Mouse (Mus musculus): ENCODE measurements around the gene Kif9. TPM values are rescaled to one million over a fixed set of nuclear protein-coding genes. Genes with fewer than 3 reads are reported as not detected.
A peak's percentile ranks its signal among the peaks of the same experiment; 100 is the strongest.

Kif9 gene
- polyA plus RNA-seq, 1 experiment from 2014 or later, result 0.86 TPM

GRCm38 (mm10) chr9:110530650-110531049 lies 53.9 kb downstream of the Kif9 start:
- H3K9ac ChIP-seq, result no peak overlapping the region
- no peak overlapping the region for H3K27ac ChIP-seq (ENCODE audit: poor library complexity, severe bottlenecking)
- no peak overlapping the region for H3K4me3 ChIP-seq
- WGBS, result 70% methylated on average over 3 of the region's 3 CpGs
- no peaks in the 10 kb centered on the region for H3K9me3 ChIP-seq (replicated peaks)
- no peak overlapping the region for H3K4me2 ChIP-seq
- no peak for ATAC-seq (ENCODE audit: insufficient number of reproducible peaks, low FRiP score)
- H3K4me1 ChIP-seq (replicated peaks), result peaks cover 22% of the 10 kb centered on the region
- no peaks in the 10 kb centered on the region for H3K36me3 ChIP-seq
- H3K27me3 ChIP-seq (replicated peaks), result no peaks in the 10 kb centered on the region

DNA sequence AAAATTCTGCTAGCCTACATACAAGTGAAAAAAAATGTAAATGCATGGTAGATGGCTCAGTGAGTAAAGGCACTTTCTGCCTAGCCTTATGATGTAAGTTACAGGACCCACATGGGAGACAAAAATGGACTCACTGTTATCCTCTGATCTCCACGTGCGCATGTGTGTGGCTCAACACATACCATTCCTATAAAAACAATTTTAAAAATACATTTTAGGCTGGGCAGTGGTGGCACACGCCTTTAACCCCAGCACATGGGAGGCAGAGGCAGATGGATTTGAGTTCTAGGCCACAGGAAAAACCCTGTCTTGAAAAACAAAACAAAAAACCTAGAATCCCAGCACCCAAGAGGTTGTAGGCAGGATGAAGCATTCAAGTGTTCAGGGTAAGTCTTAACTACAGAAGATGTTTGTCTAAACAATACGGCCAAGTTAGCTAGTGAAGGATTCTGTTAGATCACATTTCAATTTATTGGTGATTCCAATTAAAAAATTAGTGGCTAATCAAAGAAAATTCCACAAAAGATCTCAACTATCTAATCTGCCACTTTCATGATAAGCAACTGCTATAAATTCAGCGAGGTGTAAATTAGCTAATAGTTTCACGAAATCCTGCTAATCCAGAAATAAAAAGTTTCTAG lies 54.5 kb downstream of the Kif9 start:
- WGBS, result 27% methylated on average over 6 of the region's 6 CpGs
- Histone ChIP-seq H3K36me3 (no peaks in the 10 kb centered on the region; the same call in 1 of the 2 replicates), H3K4me2 (peak overlapping the region; percentile 74), H3K27ac (ENCODE audit: poor library complexity, severe bottlenecking) (peak overlapping the region; percentile 99), H3K27me3 (replicated peaks) (no peaks in the 10 kb centered on the region), H3K9me3 (replicated peaks) (no peaks in the 10 kb centered on the region), H3K4me3 (peak overlapping the region; percentile 80), H3K9ac (no peak overlapping the region), H3K4me1 (replicated peaks) (peaks cover 22% of the 10 kb centered on the region)
- ATAC-seq (ENCODE audit: insufficient number of reproducible peaks, low FRiP score), result no peak

DNA sequence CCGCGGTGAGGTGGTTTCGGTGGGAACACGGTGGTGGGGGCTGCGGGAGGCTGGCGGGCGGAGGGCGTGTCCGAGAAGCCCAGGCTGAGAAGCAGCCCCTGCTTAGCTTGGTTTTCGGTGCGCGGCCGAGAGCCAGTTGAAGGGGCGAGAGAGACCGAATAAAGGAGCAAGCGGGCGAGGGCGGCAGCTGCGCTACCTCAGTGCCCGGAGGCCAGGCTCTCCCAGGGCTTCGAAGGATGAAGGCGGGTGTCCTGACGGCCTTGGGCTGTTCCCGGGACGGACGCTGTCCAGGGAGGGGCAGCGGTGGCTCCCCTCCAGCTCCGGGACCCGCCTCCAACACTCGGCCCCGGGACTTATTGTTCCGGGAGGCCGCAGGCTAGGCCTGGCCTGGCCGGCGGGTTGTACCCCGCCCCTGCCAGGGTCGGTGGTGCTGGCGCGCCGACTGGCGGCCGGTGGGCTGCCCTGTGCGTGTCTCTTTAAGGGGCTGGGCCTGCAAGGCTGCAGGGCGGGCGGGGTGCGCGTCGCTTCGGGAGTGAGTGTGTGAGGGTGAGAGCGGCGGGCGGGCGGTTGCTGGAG lies 55.2 kb downstream of the Kif9 start:
- H3K27me3 ChIP-seq (replicated peaks), result no peaks in the 10 kb centered on the region
- peak overlapping the region; percentile 74 for H3K4me2 ChIP-seq
- peak overlapping the region; percentile 99 for H3K27ac ChIP-seq (ENCODE audit: poor library complexity, severe bottlenecking)
- under 1% methylated on average over 48 of the region's 53 CpGs for WGBS
- peak; percentile 98 for ATAC-seq (ENCODE audit: insufficient number of reproducible peaks, low FRiP score)
- peak overlapping the region; percentile 95 for H3K9ac ChIP-seq
- H3K4me1 ChIP-seq (replicated peaks), result peaks cover 22% of the 10 kb centered on the region
- no peaks in the 10 kb centered on the region for H3K9me3 ChIP-seq (replicated peaks)
- peak overlapping the region; percentile 80 for H3K4me3 ChIP-seq
- H3K36me3 ChIP-seq, result no peaks in the 10 kb centered on the region; the same call in 1 of the 2 replicates

- Histone ChIP-seq H3K36me3 (no peaks in the 10 kb centered on the region; the same call in 1 of the 2 replicates), H3K27me3 (replicated peaks) (no peaks in the 10 kb centered on the region), H3K9me3 (replicated peaks) (no peaks in the 10 kb centered on the region), H3K4me3 (peak within 1 kb of the TSS; percentile 80), H3K4me1 (replicated peaks) (peaks cover 22% of the 10 kb centered on the region), H3K4me2 (peak within 1 kb of the TSS; percentile 74), H3K27ac (ENCODE audit: poor library complexity, severe bottlenecking) (peak within 1 kb of the TSS; percentile 99), H3K9ac (peak within 1 kb of the TSS; percentile 95)
- under 1% methylated on average over 98 of the region's 109 CpGs for WGBS
- ATAC-seq (ENCODE audit: insufficient number of reproducible peaks, low FRiP score), result peak; percentile 65
Observed at GRCm38 (mm10) chr9:110532538-110533291, 56.0 kb downstream of the Kif9 start, which contains the start of gene Setd2. Gene Setd2, plus strand, starts transcription at chr9:110532597.

DNA sequence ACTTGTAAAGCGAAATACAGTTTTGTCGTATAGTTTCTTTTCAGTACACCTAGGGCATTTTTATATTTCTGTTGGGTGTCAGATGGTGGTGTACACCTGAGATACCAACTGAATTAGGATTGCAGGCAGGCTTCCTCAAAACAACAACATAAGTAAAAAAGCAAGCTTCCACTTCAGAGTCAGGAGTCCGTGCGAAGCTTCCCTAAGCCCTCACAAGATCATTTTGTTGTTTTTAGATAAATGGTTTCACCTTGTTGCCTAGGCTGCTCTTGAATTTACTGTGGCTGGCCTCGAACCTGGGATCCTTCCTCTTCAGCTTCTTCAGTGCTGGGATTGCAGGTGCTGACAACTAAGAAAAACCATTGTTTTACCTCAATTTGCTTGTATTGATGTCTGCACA lies 56.9 kb downstream of the Kif9 start:
- Histone ChIP-seq H3K27ac (ENCODE audit: poor library complexity, severe bottlenecking) (no peak overlapping the region), H3K27me3 (replicated peaks) (no peaks in the 10 kb centered on the region), H3K36me3 (no peaks in the 10 kb centered on the region; the same call in 1 of the 2 replicates), H3K9ac (peak overlapping the region; percentile 95; the same call in 1 of the 2 replicates), H3K4me1 (replicated peaks) (peaks cover 26% of the 10 kb centered on the region), H3K4me3 (peak overlapping the region; percentile 80), H3K4me2 (peak overlapping the region; percentile 74), H3K9me3 (replicated peaks) (no peaks in the 10 kb centered on the region)
- no peak for ATAC-seq (ENCODE audit: insufficient number of reproducible peaks, low FRiP score)
- WGBS, result 18% methylated on average over 5 of the region's 5 CpGs

- H3K27ac ChIP-seq (ENCODE audit: poor library complexity, severe bottlenecking), result no peak overlapping the region
- H3K9ac ChIP-seq, result no peak overlapping the region
- H3K4me3 ChIP-seq, result 0 out of 2 replicates have a peak overlapping the region, but pooled peaks have one; percentile 6
- ATAC-seq (ENCODE audit: insufficient number of reproducible peaks, low FRiP score), result no peak
- H3K36me3 ChIP-seq, result no peaks in the 10 kb centered on the region; the same call in none of the 2 replicates
- H3K9me3 ChIP-seq (replicated peaks), result no peaks in the 10 kb centered on the region
- WGBS, result 84% methylated on average over 2 of the region's 2 CpGs
- H3K27me3 ChIP-seq (replicated peaks), result no peaks in the 10 kb centered on the region
- H3K4me1 ChIP-seq (replicated peaks), result peaks cover 26% of the 10 kb centered on the region
- peak overlapping the region; percentile 39 for H3K4me2 ChIP-seq
Observed at GRCm38 (mm10) chr9:110535114-110535513, 58.4 kb downstream of the Kif9 start.

- Histone ChIP-seq H3K9me3 (replicated peaks) (no peaks in the 10 kb centered on the region), H3K4me3 (no peak overlapping the region), H3K4me2 (no peak overlapping the region), H3K4me1 (replicated peaks) (peaks cover 26% of the 10 kb centered on the region), H3K27me3 (replicated peaks) (no peaks in the 10 kb centered on the region), H3K36me3 (no peaks in the 10 kb centered on the region; the same call in none of the 2 replicates), H3K9ac (no peak overlapping the region), H3K27ac (ENCODE audit: poor library complexity, severe bottlenecking) (no peak overlapping the region)
- ATAC-seq (ENCODE audit: insufficient number of reproducible peaks, low FRiP score), result no peak
- 91% methylated on average over 2 of the region's 2 CpGs for WGBS
Observed at GRCm38 (mm10) chr9:110536636-110537035, 59.9 kb downstream of the Kif9 start.

GRCm38 (mm10) chr9:110538511-110538910 lies 61.8 kb downstream of the Kif9 start:
- peaks cover 3% of the 10 kb centered on the region for H3K36me3 ChIP-seq
- no peak overlapping the region for H3K4me3 ChIP-seq
- no peak for ATAC-seq (ENCODE audit: insufficient number of reproducible peaks, low FRiP score)
- H3K4me2 ChIP-seq, result no peak overlapping the region
- H3K27me3 ChIP-seq (replicated peaks), result no peaks in the 10 kb centered on the region
- H3K27ac ChIP-seq (ENCODE audit: poor library complexity, severe bottlenecking), result no peak overlapping the region
- H3K9ac ChIP-seq, result no peak overlapping the region
- H3K9me3 ChIP-seq (replicated peaks), result no peaks in the 10 kb centered on the region
- H3K4me1 ChIP-seq (replicated peaks), result peaks cover 32% of the 10 kb centered on the region

DNA sequence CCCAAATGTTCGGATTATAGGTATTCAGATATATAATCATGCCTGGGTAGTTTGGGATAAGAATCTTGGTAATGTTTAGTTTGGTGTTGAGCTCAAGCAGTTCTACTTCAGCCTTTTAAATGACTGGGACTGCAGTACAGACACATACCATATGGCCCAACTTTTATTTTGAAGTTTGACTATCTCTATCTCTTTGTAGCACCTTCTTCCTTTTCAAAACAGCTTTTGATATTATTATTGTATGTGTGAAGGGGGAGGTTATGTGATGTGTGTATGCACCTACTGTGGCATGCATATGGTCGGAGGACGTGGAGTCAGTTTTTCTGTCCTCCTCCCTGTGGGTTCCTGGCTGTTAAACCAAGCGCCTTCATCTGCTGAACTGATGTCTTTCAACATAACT lies 65.2 kb downstream of the Kif9 start:
- no peak overlapping the region for H3K4me3 ChIP-seq
- no peak for ATAC-seq (ENCODE audit: insufficient number of reproducible peaks, low FRiP score)
- H3K4me1 ChIP-seq (replicated peaks), result peaks cover 12% of the 10 kb centered on the region
- peaks cover 3% of the 10 kb centered on the region; the same call in 1 of the 2 replicates for H3K36me3 ChIP-seq
- no peak overlapping the region for H3K27ac ChIP-seq (ENCODE audit: poor library complexity, severe bottlenecking)
- WGBS, result 72% methylated on average over 4 of the region's 4 CpGs
- H3K4me2 ChIP-seq, result no peak overlapping the region
- no peaks in the 10 kb centered on the region for H3K9me3 ChIP-seq (replicated peaks)
- H3K9ac ChIP-seq, result no peak overlapping the region
- H3K27me3 ChIP-seq (replicated peaks), result no peaks in the 10 kb centered on the region

GRCm38 (mm10) chr9:110548261-110548660 lies 71.5 kb downstream of the Kif9 start:
- no peak overlapping the region for H3K4me3 ChIP-seq
- WGBS, result 89% methylated on average over 19 of the region's 19 CpGs
- H3K4me1 ChIP-seq (replicated peaks), result 0 out of 2 replicates have a peak, but pooled peaks cover 1% of the 10 kb centered on the region
- no peaks in the 10 kb centered on the region for H3K27me3 ChIP-seq (replicated peaks)
- H3K27ac ChIP-seq (ENCODE audit: poor library complexity, severe bottlenecking), result no peak overlapping the region
- no peak overlapping the region for H3K9ac ChIP-seq
- H3K4me2 ChIP-seq, result no peak overlapping the region
- H3K9me3 ChIP-seq (replicated peaks), result no peaks in the 10 kb centered on the region
- no peak for ATAC-seq (ENCODE audit: insufficient number of reproducible peaks, low FRiP score)
- peaks cover 56% of the 10 kb centered on the region for H3K36me3 ChIP-seq

DNA sequence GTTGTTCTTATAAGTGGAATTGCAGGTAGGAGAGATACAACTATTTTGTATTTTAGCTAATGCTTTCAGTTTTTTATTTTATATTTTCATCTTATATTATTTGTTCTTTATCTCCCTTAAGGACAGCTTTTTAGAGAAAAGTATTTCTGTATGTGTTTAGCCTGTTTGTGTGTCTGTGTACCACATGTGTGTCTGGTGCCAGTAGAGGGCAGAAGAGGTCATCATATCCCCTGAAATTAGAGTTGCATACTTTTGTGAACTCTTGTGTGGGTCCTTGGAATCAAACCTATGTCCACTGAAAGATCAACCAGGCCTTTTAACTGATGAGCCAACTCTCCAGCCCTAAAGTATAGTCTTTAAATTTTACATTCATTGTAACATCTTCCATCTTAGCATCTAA lies 91.6 kb downstream of the Kif9 start:
- Histone ChIP-seq H3K9ac (no peak overlapping the region), H3K9me3 (replicated peaks) (no peaks in the 10 kb centered on the region), H3K4me2 (no peak overlapping the region), H3K4me1 (replicated peaks) (no peaks in the 10 kb centered on the region), H3K27ac (ENCODE audit: poor library complexity, severe bottlenecking) (no peak overlapping the region), H3K36me3 (peaks cover 71% of the 10 kb centered on the region), H3K4me3 (no peak overlapping the region), H3K27me3 (replicated peaks) (no peaks in the 10 kb centered on the region)
- no peak for ATAC-seq (ENCODE audit: insufficient number of reproducible peaks, low FRiP score)

Measured in heart, embryonic 12.5 days (tissue).